ENCODE assay signal across 22 mouse cellular contexts in the genomic region with DNA sequence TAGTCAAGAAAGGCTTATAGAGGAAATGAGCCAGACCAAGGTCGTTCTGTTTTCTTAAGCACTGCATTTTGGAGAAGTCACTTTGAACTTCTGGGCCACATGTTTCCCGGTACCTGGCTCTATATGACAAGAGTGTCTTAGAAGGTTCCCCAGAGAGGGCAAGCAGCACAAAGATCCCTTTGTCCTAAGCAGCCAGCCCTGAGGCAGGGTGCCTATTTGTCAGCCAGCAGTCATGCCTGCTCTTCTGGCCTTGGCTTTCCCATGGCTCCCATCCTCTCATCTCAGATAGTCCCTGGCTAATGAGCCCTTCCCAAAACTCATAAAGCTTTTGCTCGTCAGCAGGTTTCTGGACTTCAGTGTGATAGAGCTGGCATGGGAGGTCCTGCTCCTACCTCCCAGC. TPM values are rescaled to one million over a fixed set of nuclear protein-coding genes. Genes with fewer than 3 reads are reported as not detected.
"Had no signal": no experiment of that assay in that cellular context is flagged by ENCODE, and none has a peak within 500 bp of the region (broad histone marks: within the 10 kb centered on the region; RNA-seq: fewer than 3 reads in every experiment).

No protein-coding gene starts in this region.

- H3K27ac ChIP-seq: lung, embryonic 15.5 days; midbrain, embryonic 10.5 days; midbrain, embryonic 12.5 days; neural tube, embryonic 13.5 days; neural tube, embryonic 15.5 days had no signal

- H3K4me3 ChIP-seq: lung, embryonic 15.5 days; midbrain, embryonic 10.5 days; midbrain, embryonic 12.5 days; myocyte; neural tube, embryonic 13.5 days; neural tube, embryonic 15.5 days had no signal

- H3K27me3 ChIP-seq: lung, embryonic 15.5 days; midbrain, embryonic 12.5 days; neural tube, embryonic 13.5 days; neural tube, embryonic 15.5 days had no signal

- H3K9ac ChIP-seq: lung, embryonic 15.5 days; midbrain, embryonic 12.5 days; neural tube, embryonic 13.5 days; neural tube, embryonic 15.5 days had no signal

- H3K9me3 ChIP-seq: lung, embryonic 15.5 days; midbrain, embryonic 10.5 days; midbrain, embryonic 12.5 days; neural tube, embryonic 13.5 days; neural tube, embryonic 15.5 days had no signal

- H3K4me2 ChIP-seq: lung, embryonic 15.5 days; midbrain, embryonic 12.5 days; neural tube, embryonic 13.5 days; neural tube, embryonic 15.5 days had no signal

- DNase-seq: lung, adult 2 months; lung, postnatal 10 days; lung, postnatal 4 days; midbrain, embryonic 14.5 days; retina, postnatal 1 day; right cerebral cortex, adult 18-20 months; right cerebral cortex, postnatal 25 days; right cerebral cortex, postnatal 4 days; spleen, adult 18-20 months; thymus, adult 18-20 months; thymus, postnatal 14 days; thymus, postnatal 36 days had no signal

- H3K36me3 ChIP-seq: lung, embryonic 15.5 days had no signal

- ATAC-seq: midbrain, embryonic 16.5 days had no signal

RNA-seq across cellular contexts. Expression of a gene that starts 22.3 kb away (rescaled TPM):
- total RNA-seq: megakaryocyte, adult 5-6 weeks; megakaryocyte-erythroid progenitor cell, adult 5-6 weeks had no signal
- polyA plus RNA-seq: midbrain, embryonic 12.5 days; myocyte; small intestine, adult 2 months had no signal
